Mouse (Mus musculus): ENCODE data around the gene Ldlrad3.

GRCm38 (mm10) chr2:101961391-101961790 lies 224.8 kb downstream of the Ldlrad3 start:
- no peak for TF ChIP-seq POLR2A (IDR thresholded peaks at IDR 0.05; ENCODE audit: low read depth, low read length)
- no peak for TF ChIP-seq CTCF (IDR thresholded peaks at IDR 0.05; ENCODE audit: extremely low read depth, insufficient read length, insufficient replicate concordance, low read depth, low read length)
